Mouse (Mus musculus) megakaryocyte, embryonic 14.5 days (primary cell): ENCODE results near the gene Haus3.

Experiments
- FLI1 ChIP-seq: IDR thresholded peaks from 2 replicates; pipeline ENCODE4 v1.6.1; 2012; ENCODE audit warnings: low read length, inconsistent platforms, mixed read lengths
- GATA1 ChIP-seq: IDR thresholded peaks from 3 replicates; pipeline ENCODE4 v1.6.1; 2012; ENCODE audit warnings: mixed read lengths, low read length, inconsistent platforms, borderline replicate concordance

DNA sequence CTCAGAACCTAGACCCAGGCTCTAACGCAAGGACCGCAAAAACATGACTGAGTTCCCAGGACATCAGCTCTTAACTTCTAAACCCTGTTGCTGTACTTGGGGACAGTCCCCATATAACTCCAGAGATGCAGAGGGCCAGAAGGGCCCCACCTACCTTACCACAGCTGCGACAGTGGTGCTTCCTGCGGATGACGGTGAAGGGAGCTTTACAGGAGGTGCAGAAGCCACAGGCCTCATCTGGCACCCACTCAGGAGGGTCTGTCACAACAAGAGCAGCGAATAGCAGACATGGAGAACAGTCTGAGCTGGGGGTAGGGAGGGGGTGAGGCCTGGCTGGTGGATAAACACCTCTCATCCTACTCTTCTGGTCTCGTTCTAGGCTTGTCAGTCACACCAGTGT is 27.1 kb upstream of the Haus3 start:
- TF ChIP-seq GATA1: no peak
- TF ChIP-seq FLI1: no peak
